Mouse (Mus musculus) left cerebral cortex, adult 11 months (tissue): Measurements from ENCODE around the gene Gm4301.
"Not testable (repeated sequence)": the region's sequence is repeated elsewhere in the genome, so short reads cannot be mapped to it uniquely, and the experiment has no call there.

ENCODE experiments used
- DNase-seq: peaks from one replicate; pipeline ENCODE4 v3.0.0; 2022; ENCODE audit warnings: low spot score

Gm4301 gene

DNA sequence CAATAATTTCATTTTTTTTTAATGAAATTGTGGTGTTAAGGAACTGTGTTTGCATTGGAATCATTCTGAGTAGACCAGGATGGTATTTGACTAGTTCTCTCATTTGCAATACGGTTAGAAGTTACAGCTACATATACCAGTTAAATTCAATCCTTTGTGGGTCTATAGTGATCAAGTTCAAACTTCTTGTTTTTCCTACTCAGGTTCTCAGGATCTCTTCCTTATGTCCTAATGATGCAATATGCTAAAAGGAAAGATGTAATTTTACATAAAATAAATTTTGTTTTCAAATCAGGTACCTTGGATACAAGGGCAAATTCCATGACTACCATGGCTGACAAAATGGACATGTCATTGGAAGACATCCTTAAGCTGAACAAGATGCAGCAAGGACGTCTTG is at the start of gene Gm4301:
Gene Gm4301, plus strand, starts transcription at position 301 of the 400 bp plus-strand sequence.
- DNase-seq = not testable (repeated sequence)

DNA sequence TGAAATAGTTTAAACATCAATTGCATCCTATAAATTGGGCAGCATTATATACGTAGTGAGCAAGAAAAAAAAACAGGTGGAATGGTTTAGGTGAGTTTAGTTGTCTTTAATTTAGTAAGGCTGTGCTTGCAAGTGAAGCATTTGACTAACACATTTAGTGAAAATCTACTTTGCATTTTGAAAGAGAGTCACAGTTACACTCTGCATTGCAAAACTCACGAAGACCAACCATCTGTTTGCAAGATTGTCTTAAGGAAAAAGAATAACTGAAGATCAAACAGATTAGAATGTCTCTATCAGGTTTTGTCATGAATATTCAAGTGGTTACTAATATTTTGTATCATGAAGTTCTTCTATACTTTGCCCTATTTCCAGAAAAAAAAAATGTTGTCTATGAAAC is 39.4 kb upstream of the Gm4301 start:
- no peak for DNase-seq

DNA sequence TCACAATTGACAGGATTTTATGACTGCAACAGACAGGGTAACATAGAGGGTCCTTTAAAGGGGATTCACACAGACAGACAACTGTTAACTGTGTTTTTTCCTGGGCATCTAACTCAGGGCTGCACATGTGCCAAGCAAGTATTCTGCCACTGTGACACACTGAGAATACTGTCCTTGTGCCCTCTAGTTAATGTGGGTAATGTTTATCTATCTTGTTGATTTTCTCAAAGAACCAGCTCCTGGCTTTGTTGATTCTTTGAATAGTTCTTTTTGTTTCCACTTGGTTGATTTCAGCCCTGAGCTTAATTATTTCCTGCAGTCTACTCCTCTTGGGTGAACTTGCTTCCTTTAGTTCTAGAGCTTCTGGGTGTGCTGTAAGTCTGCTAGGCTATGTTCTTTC is 35.4 kb upstream of the Gm4301 start:
- DNase-seq = not testable (repeated sequence)

DNA sequence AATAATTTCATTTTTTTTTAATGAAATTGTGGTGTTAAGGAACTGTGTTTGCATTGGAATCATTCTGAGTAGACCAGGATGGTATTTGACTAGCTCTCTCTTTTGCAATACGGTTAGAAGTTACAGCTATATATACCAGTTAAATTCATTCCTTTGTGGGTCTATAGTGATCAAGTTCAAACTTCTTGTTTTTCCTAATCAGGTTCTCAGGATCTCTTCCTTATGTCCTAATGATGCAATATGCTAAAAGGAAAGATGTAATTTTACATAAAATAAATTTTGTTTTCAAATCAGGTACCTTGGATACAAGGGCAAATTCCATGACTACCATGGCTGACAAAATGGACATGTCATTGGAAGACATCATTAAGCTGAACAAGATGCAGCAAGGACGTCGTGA is 5.1 kb downstream of the Gm4301 start, which contains the start of gene Gm4302:
Gene Gm4302, plus strand, starts transcription at position 301 of the 400 bp plus-strand sequence.
- DNase-seq = not testable (repeated sequence)

DNA sequence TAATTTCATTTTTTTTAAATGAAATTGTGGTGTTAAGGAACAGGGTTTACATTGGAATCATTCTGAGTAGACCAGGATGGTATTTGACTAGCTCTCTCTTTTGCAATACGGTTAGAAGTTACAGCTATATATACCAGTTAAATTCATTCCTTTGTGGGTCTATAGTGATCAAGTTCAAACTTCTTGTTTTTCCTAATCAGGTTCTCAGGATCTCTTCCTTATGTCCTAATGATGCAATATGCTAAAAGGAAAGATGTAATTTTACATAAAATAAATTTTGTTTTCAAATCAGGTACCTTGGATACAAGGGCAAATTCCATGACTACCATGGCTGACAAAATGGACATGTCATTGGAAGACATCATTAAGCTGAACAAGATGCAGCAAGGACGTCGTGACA is 10.2 kb downstream of the Gm4301 start, which contains the start of gene Gm4303:
Gene Gm4303, plus strand, starts transcription at position 301 of the 400 bp plus-strand sequence.
- not testable (repeated sequence) for DNase-seq

DNA sequence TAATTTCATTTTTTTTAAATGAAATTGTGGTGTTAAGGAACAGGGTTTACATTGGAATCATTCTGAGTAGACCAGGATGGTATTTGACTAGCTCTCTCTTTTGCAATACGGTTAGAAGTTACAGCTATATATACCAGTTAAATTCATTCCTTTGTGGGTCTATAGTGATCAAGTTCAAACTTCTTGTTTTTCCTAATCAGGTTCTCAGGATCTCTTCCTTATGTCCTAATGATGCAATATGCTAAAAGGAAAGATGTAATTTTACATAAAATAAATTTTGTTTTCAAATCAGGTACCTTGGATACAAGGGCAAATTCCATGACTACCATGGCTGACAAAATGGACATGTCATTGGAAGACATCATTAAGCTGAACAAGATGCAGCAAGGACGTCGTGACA is 15.3 kb downstream of the Gm4301 start, which contains the start of gene Gm4305:
Gene Gm4305, plus strand, starts transcription at position 301 of the 400 bp plus-strand sequence.
- not testable (repeated sequence) for DNase-seq

DNA sequence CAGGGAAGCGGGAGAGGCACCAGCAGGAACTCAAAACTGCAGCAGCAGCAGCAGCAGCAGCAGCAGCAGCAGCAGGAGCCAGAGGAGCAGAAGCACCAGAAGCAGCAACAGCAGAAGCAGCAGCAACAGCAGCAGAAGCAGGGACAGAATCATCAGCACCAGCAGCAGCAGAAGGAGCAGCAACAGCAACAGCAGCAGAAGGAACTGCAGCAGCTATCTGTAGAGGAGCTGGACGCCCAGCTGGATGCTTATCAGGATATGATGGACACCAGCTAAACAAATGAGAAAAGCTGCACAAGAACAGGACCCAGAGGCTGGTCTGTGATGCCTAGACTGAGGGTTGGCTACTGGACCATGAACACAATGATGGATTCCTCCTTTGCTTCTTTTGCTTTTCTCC is 21.4 kb downstream of the Gm4301 start:
- not testable (repeated sequence) for DNase-seq

DNA sequence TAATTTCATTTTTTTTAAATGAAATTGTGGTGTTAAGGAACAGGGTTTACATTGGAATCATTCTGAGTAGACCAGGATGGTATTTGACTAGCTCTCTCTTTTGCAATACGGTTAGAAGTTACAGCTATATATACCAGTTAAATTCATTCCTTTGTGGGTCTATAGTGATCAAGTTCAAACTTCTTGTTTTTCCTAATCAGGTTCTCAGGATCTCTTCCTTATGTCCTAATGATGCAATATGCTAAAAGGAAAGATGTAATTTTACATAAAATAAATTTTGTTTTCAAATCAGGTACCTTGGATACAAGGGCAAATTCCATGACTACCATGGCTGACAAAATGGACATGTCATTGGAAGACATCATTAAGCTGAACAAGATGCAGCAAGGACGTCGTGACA is 25.6 kb downstream of the Gm4301 start, which contains the start of gene Gm4307:
Gene Gm4307, plus strand, starts transcription at position 301 of the 400 bp plus-strand sequence.
- not testable (repeated sequence) for DNase-seq

DNA sequence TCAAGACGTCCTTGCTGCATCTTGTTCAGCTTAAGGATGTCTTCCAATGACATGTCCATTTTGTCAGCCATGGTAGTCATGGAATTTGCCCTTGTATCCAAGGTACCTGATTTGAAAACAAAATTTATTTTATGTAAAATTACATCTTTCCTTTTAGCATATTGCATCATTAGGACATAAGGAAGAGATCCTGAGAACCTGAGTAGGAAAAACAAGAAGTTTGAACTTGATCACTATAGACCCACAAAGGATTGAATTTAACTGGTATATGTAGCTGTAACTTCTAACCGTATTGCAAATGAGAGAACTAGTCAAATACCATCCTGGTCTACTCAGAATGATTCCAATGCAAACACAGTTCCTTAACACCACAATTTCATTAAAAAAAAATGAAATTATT is 47.0 kb downstream of the Gm4301 start, which contains the start of gene Gm4312:
Gene Gm4312, minus strand, starts transcription at position 101 of the 400 bp plus-strand sequence.
- DNase-seq = not testable (repeated sequence)
